Mouse (Mus musculus) bone marrow macrophage, adult 2 months (primary cell): Measurements from ENCODE around the gene C1qb.

Experiments
- CTCF ChIP-seq: IDR thresholded peaks from 2 replicates; pipeline ENCODE4 v1.5.1; 2012; ENCODE audit warnings: low read depth, mild to moderate bottlenecking, low read length, moderate library complexity
- POLR2A ChIP-seq: IDR thresholded peaks from 2 replicates; pipeline ENCODE4 v1.6.1; 2012; ENCODE audit warnings: mild to moderate bottlenecking, low read depth, low read length, borderline replicate concordance

- no peak for TF ChIP-seq CTCF
- no peak for TF ChIP-seq POLR2A
These were observed 33.9 kb downstream of the C1qb start for GRCm38 (mm10) chr4:136852119-136852518.
